8 mouse cellular contexts compared by ENCODE assay signal in the genomic region with DNA sequence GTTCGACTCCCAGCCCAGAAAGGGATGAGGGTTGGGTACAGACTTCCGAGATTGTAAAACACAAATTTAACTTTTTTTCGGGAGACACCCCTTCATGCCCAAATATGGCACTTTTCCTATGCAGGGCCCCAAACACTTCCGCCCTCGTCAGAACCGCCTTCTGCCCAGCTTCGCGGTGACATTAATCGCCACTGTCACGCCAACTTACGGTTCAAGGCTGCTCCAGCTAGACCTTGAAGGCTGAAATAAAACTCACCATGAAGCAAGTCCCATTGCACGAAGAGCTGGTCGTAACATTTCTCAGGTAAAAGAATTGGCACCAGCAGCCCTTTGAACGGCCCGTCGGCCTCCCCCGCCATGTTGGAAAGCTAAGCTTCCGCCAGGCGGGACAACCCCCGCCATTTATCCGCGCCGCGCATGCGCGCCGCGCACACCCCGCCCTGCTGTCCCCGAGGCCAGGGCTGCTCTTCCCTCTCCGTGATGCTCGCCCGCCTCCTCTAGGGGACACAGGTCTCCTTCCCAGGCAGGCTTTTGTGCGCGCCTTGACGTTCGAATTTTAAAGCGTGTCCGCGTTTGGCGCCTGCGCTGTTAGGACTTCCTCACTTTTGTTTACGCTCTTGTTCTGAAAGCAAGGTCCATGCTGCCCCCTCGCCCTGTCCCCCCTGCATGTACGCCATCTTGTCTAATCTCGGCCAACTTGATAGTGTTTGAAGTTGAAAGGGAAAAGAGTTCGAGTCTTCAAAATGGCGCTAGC. TPM values are rescaled to one million over a fixed set of nuclear protein-coding genes. Genes with fewer than 3 reads are reported as not detected.
DNase-seq lines count a peak whose midpoint lies in the region; ATAC-seq and TF ChIP-seq lines count a peak whose summit lies in the region.

A gene (minus strand): TSS at position 430 of the 754 bp plus-strand sequence.

- TF ChIP-seq POLR2A in brain, embryonic 14.5 days (IDR thresholded peaks at IDR 0.05; ENCODE audit: borderline replicate concordance, extremely low read depth, insufficient read depth, insufficient read length, poor library complexity, severe bottlenecking): peak; percentile 87; the same call in 1 of the 2 replicates

- ATAC-seq in heart, embryonic 12.5 days (ENCODE audit: insufficient number of reproducible peaks, low FRiP score): peak; percentile 95
- ATAC-seq in kidney, postnatal 0 days (replicated peaks; ENCODE audit: low FRiP score, low read depth): peak; percentile 92
- ATAC-seq in liver, embryonic 11.5 days (replicated peaks; ENCODE audit: low FRiP score): peak; percentile 90
- ATAC-seq in stomach, embryonic 14.5 days (ENCODE audit: insufficient number of reproducible peaks, insufficient read depth, low FRiP score, low read depth): peak; percentile 93

- no peaks in the 10 kb centered on the region for H3K9me3 ChIP-seq in erythroblast, embryonic 14.5 days (ENCODE audit: control insufficient read depth, low read length)
- H3K9me3 ChIP-seq in heart, embryonic 12.5 days (replicated peaks): no peaks in the 10 kb centered on the region
- no peaks in the 10 kb centered on the region for H3K9me3 ChIP-seq in kidney, postnatal 0 days (replicated peaks; ENCODE audit: low read length)
- H3K9me3 ChIP-seq in liver, embryonic 11.5 days (ENCODE audit: control insufficient read depth, low read length): no peaks in the 10 kb centered on the region
- no peaks in the 10 kb centered on the region for H3K9me3 ChIP-seq in stomach, embryonic 14.5 days (ENCODE audit: control insufficient read depth, low read depth, low read length)

- peak; percentile 99 for DNase-seq in brain, embryonic 14.5 days (ENCODE audit: low read depth)
- DNase-seq in kidney, postnatal 0 days (ENCODE audit: low spot score): peak; percentile 99
- peak; percentile 95 for DNase-seq in liver, embryonic 11.5 days (ENCODE audit: low spot score)
- DNase-seq in naive thymus-derived CD4-positive, alpha-beta T cell, adult 2 months (ENCODE audit: low read depth): peak; percentile 97

- peaks cover 48% of the 10 kb centered on the region for H3K36me3 ChIP-seq in C2C12 (ENCODE audit: control insufficient read depth, insufficient read depth)
- H3K36me3 ChIP-seq in erythroblast, embryonic 14.5 days (ENCODE audit: control insufficient read depth): peaks cover 70% of the 10 kb centered on the region
- H3K36me3 ChIP-seq in heart, embryonic 12.5 days: peaks cover 53% of the 10 kb centered on the region
- peaks cover 38% of the 10 kb centered on the region for H3K36me3 ChIP-seq in kidney, postnatal 0 days (ENCODE audit: insufficient read depth, low read length)
- H3K36me3 ChIP-seq in liver, embryonic 11.5 days (ENCODE audit: control insufficient read depth, insufficient read depth, low read length): peaks cover 29% of the 10 kb centered on the region
- H3K36me3 ChIP-seq in stomach, embryonic 14.5 days (ENCODE audit: control insufficient read depth, insufficient read depth, low read length): peaks cover 35% of the 10 kb centered on the region

- no peaks in the 10 kb centered on the region for H3K27me3 ChIP-seq in C2C12 (ENCODE audit: control insufficient read depth, insufficient read depth, insufficient read length)
- H3K27me3 ChIP-seq in erythroblast, embryonic 14.5 days (ENCODE audit: control insufficient read depth): no peaks in the 10 kb centered on the region
- H3K27me3 ChIP-seq in heart, embryonic 12.5 days (replicated peaks): no peaks in the 10 kb centered on the region
- H3K27me3 ChIP-seq in kidney, postnatal 0 days (ENCODE audit: insufficient read depth, low read length): no peaks in the 10 kb centered on the region
- H3K27me3 ChIP-seq in liver, embryonic 11.5 days (replicated peaks; ENCODE audit: control insufficient read depth, insufficient read depth, low read length): no peaks in the 10 kb centered on the region
- no peaks in the 10 kb centered on the region for H3K27me3 ChIP-seq in stomach, embryonic 14.5 days (ENCODE audit: control insufficient read depth, insufficient read depth, low read length)

- H3K79me2 ChIP-seq in C2C12 (ENCODE audit: control insufficient read depth, insufficient read depth): peaks cover 26% of the 10 kb centered on the region

- under 1% methylated on average over 48 of the region's 48 CpGs for WGBS in heart, embryonic 12.5 days
- 1% methylated on average over 48 of the region's 48 CpGs for WGBS in kidney, postnatal 0 days
- WGBS in liver, embryonic 11.5 days: under 1% methylated on average over 48 of the region's 48 CpGs
- under 1% methylated on average over 48 of the region's 48 CpGs for WGBS in stomach, embryonic 14.5 days

- H3K4me3 ChIP-seq in C2C12 (ENCODE audit: insufficient read depth, poor library complexity, severe bottlenecking): peak within 1 kb of the TSS; percentile 43
- H3K4me3 ChIP-seq in erythroblast, embryonic 14.5 days (replicated peaks): peak within 1 kb of the TSS; percentile 87
- H3K4me3 ChIP-seq in heart, embryonic 12.5 days: peak within 1 kb of the TSS; percentile 65
- peak within 1 kb of the TSS; percentile 42 for H3K4me3 ChIP-seq in kidney, postnatal 0 days (replicated peaks; ENCODE audit: low read depth, low read length)
- H3K4me3 ChIP-seq in liver, embryonic 11.5 days (ENCODE audit: low read depth, low read length): peak within 1 kb of the TSS; percentile 60
- peak within 1 kb of the TSS; percentile 50 for H3K4me3 ChIP-seq in stomach, embryonic 14.5 days (ENCODE audit: low read depth, low read length)

- H3K27ac ChIP-seq in heart, embryonic 12.5 days (ENCODE audit: poor library complexity, severe bottlenecking): peak within 1 kb of the TSS; percentile 97
- H3K27ac ChIP-seq in kidney, postnatal 0 days: peak within 1 kb of the TSS; percentile 94
- H3K27ac ChIP-seq in liver, embryonic 11.5 days (ENCODE audit: low read depth, low read length): peak within 1 kb of the TSS; percentile 94
- peak within 1 kb of the TSS; percentile 88 for H3K27ac ChIP-seq in stomach, embryonic 14.5 days (ENCODE audit: low read length)

- peak within 1 kb of the TSS; percentile 72 for H3K4me2 ChIP-seq in heart, embryonic 12.5 days
- peak within 1 kb of the TSS; percentile 54 for H3K4me2 ChIP-seq in kidney, postnatal 0 days (ENCODE audit: low read length)
- peak within 1 kb of the TSS; percentile 75 for H3K4me2 ChIP-seq in liver, embryonic 11.5 days
- H3K4me2 ChIP-seq in stomach, embryonic 14.5 days (replicated peaks; ENCODE audit: low read depth, low read length): peak within 1 kb of the TSS; percentile 42

- H3K79me3 ChIP-seq in C2C12 (ENCODE audit: low read depth): peaks cover 13% of the 10 kb centered on the region

- peak within 1 kb of the TSS; percentile 84 for H3ac ChIP-seq in C2C12 (ENCODE audit: control insufficient read depth, insufficient read length, low read depth)

- TF ChIP-seq CTCF in C2C12 (IDR thresholded peaks at IDR 0.05; ENCODE audit: control insufficient read depth, insufficient read depth, insufficient read length): no peak
- peak; percentile 44; the same call in 1 of the 2 replicates for TF ChIP-seq CTCF in brain, embryonic 14.5 days (IDR thresholded peaks at IDR 0.05; ENCODE audit: borderline replicate concordance, extremely low read depth, insufficient read depth, insufficient read length)
- peak; percentile 54 for TF ChIP-seq CTCF in kidney, postnatal 0 days (IDR thresholded peaks at IDR 0.05; ENCODE audit: low read depth)

- H3K9ac ChIP-seq in heart, embryonic 12.5 days: peak within 1 kb of the TSS; percentile 75
- peak within 1 kb of the TSS; percentile 48 for H3K9ac ChIP-seq in kidney, postnatal 0 days (ENCODE audit: low read depth, low read length)
- peak within 1 kb of the TSS; percentile 81 for H3K9ac ChIP-seq in liver, embryonic 11.5 days (ENCODE audit: low read depth, low read length)
- H3K9ac ChIP-seq in stomach, embryonic 14.5 days (replicated peaks; ENCODE audit: low read depth, low read length): peak within 1 kb of the TSS; percentile 47

- peaks cover 65% of the 10 kb centered on the region for H3K4me1 ChIP-seq in erythroblast, embryonic 14.5 days (ENCODE audit: control insufficient read depth)
- peaks cover 20% of the 10 kb centered on the region for H3K4me1 ChIP-seq in heart, embryonic 12.5 days (replicated peaks)
- peaks cover 9% of the 10 kb centered on the region; the same call in 1 of the 2 replicates for H3K4me1 ChIP-seq in kidney, postnatal 0 days (replicated peaks; ENCODE audit: insufficient read depth, low read length)
- peaks cover 23% of the 10 kb centered on the region for H3K4me1 ChIP-seq in liver, embryonic 11.5 days (replicated peaks; ENCODE audit: control insufficient read depth, insufficient read depth, low read length)
- H3K4me1 ChIP-seq in stomach, embryonic 14.5 days (ENCODE audit: control insufficient read depth, insufficient read depth, low read length): peaks cover 14% of the 10 kb centered on the region; the same call in 1 of the 2 replicates

TF ChIP-seq in C2C12, 6 proteins besides CTCF, POLR2A, EP300 and RAD21:
- TF ChIP-seq MYOD1 (IDR thresholded peaks at IDR 0.05; ENCODE audit: control insufficient read depth, insufficient read length, low read depth) (no peak), MYOG (IDR thresholded peaks at IDR 0.05; ENCODE audit: control insufficient read depth, extremely low read depth, insufficient read length) (no peak), CEBPB (IDR thresholded peaks at IDR 0.05; ENCODE audit: low read depth) (no peak), FOSL1 (IDR thresholded peaks at IDR 0.05; ENCODE audit: insufficient read depth, low read length, poor library complexity, severe bottlenecking) (no peak), MAX (IDR thresholded peaks at IDR 0.05) (peak; percentile 45), USF1 (IDR thresholded peaks at IDR 0.05; ENCODE audit: low read depth) (no peak)
TF ChIP-seq in C2C12: peak in this region for 1.

RNA-seq across cellular contexts. Expression of the gene that starts here (rescaled TPM):
- 95.8 TPM for polyA plus RNA-seq in C2C12 (2012; fragmentation: generic; extraction: Trizol)
- 133 and 185 TPM in 2 replicates for polyA plus RNA-seq in brain, embryonic 14.5 days (2012; rRNA removed)
- polyA plus RNA-seq in erythroblast, embryonic 14.5 days (2012): 3.9 and 4.3 TPM in 2 replicates
- polyA plus RNA-seq in heart, embryonic 12.5 days (2016; fragmentation: Nextera tagmentation; extraction: Ambion mirVana): 48.6 and 53.8 TPM in 2 replicates
- polyA plus RNA-seq in kidney, postnatal 0 days (2015; fragmentation: Nextera tagmentation; extraction: Ambion mirVana): 82.6 and 85.7 TPM in 2 replicates
- polyA plus RNA-seq in liver, embryonic 11.5 days (2014; fragmentation: Nextera tagmentation; extraction: Ambion mirVana): 20.7 and 24.0 TPM in 2 replicates
- polyA plus RNA-seq in stomach, embryonic 14.5 days (2014; fragmentation: Nextera tagmentation; extraction: Ambion mirVana): 49.9 and 50.2 TPM in 2 replicates

Comparison
In these comparisons a context has a peak if more than half of its experiments do, and no peak if none do; other contexts are left out.
1. Peak in every context shown above with its lines: DNase-seq, ATAC-seq, H3K4me3 ChIP-seq and H3K27ac ChIP-seq.